Mouse (Mus musculus) gastrocnemius, adult 2 months (tissue): ENCODE results near the gene Iqcj. TPM values are rescaled to one million over a fixed set of nuclear protein-coding genes. Genes with fewer than 3 reads are reported as not detected.

ENCODE experiments used
- DNase-seq: peaks from one replicate; pipeline ENCODE4 v3.0.0; 2022
- H3K27ac ChIP-seq: fragments of 200-600 bp; 2 replicates; pipeline ENCODE4 v1.8.1; 2022; ENCODE audit warnings: mild to moderate bottlenecking
- H3K4me3 ChIP-seq: fragments of 200-600 bp; 2 replicates; pipeline ENCODE4 v1.8.1; 2022; ENCODE audit warnings: mild to moderate bottlenecking, moderate library complexity
- CTCF ChIP-seq: fragments of 200-600 bp; IDR thresholded peaks from 2 replicates; pipeline ENCODE4 v1.8.1; 2022; ENCODE audit warnings: antibody characterized with exemption, mild to moderate bottlenecking, moderate library complexity
- intact Hi-C: fragments of 180-260 bp; cut with DNase I; formaldehyde crosslinking; loops from one replicate; pipeline ENCODE4 v1.15.1; 2025
- total RNA-seq, 2 experiments: library from RNA; stranded (reverse); gene quantifications; 2 replicates each; pipeline ENCODE4 v1.2.3; 2021

Iqcj gene
- total RNA-seq, 2 experiments from 2014 or later: not detected

- H3K4me3 ChIP-seq: no peak overlapping the region
- intact Hi-C loops: no loop called here
- H3K27ac ChIP-seq: no peak overlapping the region
- no peak for DNase-seq
- TF ChIP-seq CTCF: no peak
Observed at GRCm38 (mm10) chr3:67974340-67974998, 82.4 kb downstream of the Iqcj start.

- Histone ChIP-seq H3K4me3 (no peak overlapping the region), H3K27ac (no peak overlapping the region)
- no peak for TF ChIP-seq CTCF
- intact Hi-C loops: no loop called here
- no peak for DNase-seq
Observed at GRCm38 (mm10) chr3:67980006-67980405, 88.0 kb downstream of the Iqcj start.

DNA sequence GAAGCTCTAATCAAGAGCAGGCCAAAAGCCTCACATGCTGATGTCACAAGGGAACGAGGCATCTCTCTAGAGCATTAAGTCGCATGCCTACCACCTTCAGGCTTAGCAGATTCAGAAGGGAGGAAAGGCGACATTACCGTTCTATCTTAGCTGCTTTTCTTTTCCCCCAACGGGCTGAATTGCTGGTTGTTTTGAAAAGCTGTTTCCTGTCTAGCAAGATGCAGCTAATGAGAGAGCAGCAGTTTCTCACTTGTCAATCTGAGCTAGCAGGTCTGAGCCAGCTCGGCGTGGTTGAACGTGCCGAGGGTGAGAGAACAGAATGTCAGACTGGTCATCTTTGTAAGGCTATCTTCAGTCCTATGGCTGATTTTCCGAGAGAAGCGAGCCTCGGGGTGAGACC is 91.3 kb downstream of the Iqcj start:
- no peak for DNase-seq
- no peak for TF ChIP-seq CTCF
- intact Hi-C loops: no loop called here
- no peak overlapping the region for H3K27ac ChIP-seq
- no peak overlapping the region for H3K4me3 ChIP-seq

- no peak overlapping the region for H3K27ac ChIP-seq
- no peak overlapping the region for H3K4me3 ChIP-seq
- intact Hi-C loops: no loop called here
- TF ChIP-seq CTCF: no peak
- no peak for DNase-seq
Observed at GRCm38 (mm10) chr3:68002415-68002814, 110.4 kb downstream of the Iqcj start.

DNA sequence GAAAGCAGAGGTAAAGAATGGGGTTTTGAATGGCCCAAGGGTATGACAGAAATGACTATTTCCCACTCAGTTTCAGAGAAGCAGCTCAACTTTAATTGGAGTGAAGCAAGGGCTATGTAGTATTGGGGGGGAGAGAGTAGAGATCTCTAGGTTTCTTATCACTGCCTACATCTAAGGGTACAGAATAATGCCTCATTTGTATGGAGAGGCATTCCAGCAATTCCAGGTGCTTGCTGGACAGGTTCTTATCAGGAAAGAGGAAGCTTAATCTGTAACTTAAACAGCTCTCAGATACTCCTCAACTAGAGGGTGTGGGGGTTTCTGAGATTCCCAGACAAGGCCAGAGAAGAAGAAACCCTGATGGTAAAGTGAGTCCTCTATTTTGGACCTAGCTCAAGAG is 120.3 kb downstream of the Iqcj start:
- intact Hi-C loops: no loop called here
- no peak for TF ChIP-seq CTCF
- DNase-seq: no peak

DNA sequence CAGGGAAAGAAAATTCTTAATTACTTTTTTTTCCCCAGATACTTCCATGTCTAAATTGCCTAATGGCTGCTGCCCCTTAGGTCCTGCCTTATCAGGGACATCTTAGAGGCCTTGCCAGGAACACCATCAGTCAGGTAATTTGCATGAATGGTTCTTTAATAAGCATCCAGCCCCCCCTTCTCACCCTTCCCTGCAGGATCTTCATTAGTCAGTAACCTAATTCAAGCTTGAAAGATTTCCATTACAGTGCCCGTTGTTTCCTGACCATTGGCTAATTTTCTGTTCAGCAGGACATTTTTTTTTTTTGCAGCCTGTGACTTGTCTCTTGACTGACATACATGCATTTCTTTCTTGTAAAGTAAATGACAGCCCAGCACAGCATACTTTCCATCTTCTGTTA is 123.8 kb downstream of the Iqcj start:
- TF ChIP-seq CTCF: no peak
- DNase-seq: no peak
- no peak overlapping the region for H3K4me3 ChIP-seq
- intact Hi-C loops: no loop called here
- no peak overlapping the region for H3K27ac ChIP-seq

More for the DNA sequence above, 120.3 kb downstream of the Iqcj start:
- H3K27ac ChIP-seq: no peak overlapping the region
- no peak overlapping the region for H3K4me3 ChIP-seq

- intact Hi-C loops: no loop called here
- Histone ChIP-seq H3K27ac (no peak overlapping the region), H3K4me3 (no peak overlapping the region)
- TF ChIP-seq CTCF: no peak
- no peak for DNase-seq
Observed at GRCm38 (mm10) chr3:68019401-68019800, 127.4 kb downstream of the Iqcj start.

DNA sequence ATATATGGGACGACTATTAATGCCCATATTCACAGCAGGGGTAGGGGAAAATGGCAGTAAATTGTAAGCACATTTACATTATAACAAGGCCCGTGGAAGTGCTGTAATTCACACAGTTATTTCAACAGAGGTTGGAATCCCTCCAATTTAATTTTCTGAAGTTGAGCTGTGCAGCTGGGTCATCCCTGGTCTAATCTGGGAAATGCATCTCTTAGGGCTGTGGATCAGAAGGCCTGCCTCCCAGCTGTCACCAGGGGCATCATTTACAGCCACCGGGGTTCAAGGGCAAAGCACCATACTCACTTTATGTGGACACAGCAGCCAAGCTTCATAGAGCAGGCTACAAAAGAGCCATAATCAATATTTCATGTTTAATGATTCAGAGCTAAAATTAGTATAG is 144.1 kb downstream of the Iqcj start:
- no peak for TF ChIP-seq CTCF
- no peak overlapping the region for H3K4me3 ChIP-seq
- H3K27ac ChIP-seq: no peak overlapping the region
- no peak for DNase-seq
- intact Hi-C loops: no loop called here

DNA sequence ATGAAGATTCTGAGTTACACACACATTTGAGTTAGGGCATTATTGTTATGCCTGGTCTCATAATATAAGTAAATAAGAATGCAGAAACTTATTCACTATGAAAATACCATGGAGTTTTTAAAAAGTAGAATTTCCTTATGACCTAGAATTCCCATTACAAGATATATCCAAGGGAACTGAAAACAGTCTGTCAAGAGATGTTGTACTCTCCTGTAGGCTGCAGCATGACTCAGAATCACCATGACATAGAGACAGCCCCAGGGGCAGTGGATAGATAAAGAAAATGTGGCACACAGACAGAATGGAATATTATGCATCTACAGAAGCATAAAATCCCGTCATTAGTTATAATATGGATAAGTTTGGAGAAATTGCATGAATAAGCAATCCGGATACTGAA is 150.9 kb downstream of the Iqcj start:
- no peak overlapping the region for H3K27ac ChIP-seq
- no peak overlapping the region for H3K4me3 ChIP-seq
- intact Hi-C loops: no loop called here
- no peak for DNase-seq
- TF ChIP-seq CTCF: no peak

GRCm38 (mm10) chr3:68045475-68046416 is 153.7 kb downstream of the Iqcj start:
- intact Hi-C loops: loop anchor here (5.0 kb wide), 1 partner anchor 533 kb away; no protein-coding TSS in a partner anchor

GRCm38 (mm10) chr3:68053538-68053937 is 161.5 kb downstream of the Iqcj start:
- intact Hi-C loops: no loop called here
- TF ChIP-seq CTCF: peak; percentile 72
- Histone ChIP-seq H3K4me3 (no peak overlapping the region), H3K27ac (no peak overlapping the region)
- no peak for DNase-seq

More at GRCm38 (mm10) chr3:68045475-68046416, 153.7 kb downstream of the Iqcj start:
- H3K4me3 ChIP-seq: no peak overlapping the region
- H3K27ac ChIP-seq: no peak overlapping the region
- TF ChIP-seq CTCF: peak; percentile 73
- DNase-seq: no peak

GRCm38 (mm10) chr3:68055071-68055470 is 163.1 kb downstream of the Iqcj start:
- intact Hi-C loops: loop anchor here (5.0 kb wide), 2 partner anchors 442 to 657 kb away; no protein-coding TSS in a partner anchor
- no peak overlapping the region for H3K4me3 ChIP-seq

More at GRCm38 (mm10) chr3:68055071-68055470, 163.1 kb downstream of the Iqcj start:
- no peak overlapping the region for H3K27ac ChIP-seq
- no peak for TF ChIP-seq CTCF
- DNase-seq: no peak
